Comparison of ENCODE assay signal across 9 mouse cellular contexts in the genomic region with DNA sequence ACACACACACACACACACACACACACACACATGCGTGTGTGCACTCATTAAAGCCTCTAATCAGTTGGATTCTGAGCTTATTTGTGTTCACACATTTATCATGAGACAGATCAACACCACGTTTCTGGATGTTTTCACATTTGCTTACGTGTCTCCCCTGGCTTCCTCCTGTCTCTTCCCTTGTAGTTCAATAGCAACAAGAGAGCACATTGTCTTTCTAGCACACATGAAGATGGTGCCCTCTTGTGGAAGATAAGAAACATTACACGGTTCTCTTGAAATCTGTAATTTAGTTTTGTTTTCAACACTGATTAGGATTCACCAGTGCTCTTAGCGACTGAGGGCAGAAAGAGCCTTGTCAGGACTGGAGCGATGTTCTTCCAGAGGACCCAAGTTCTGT. TPM values are rescaled to one million over a fixed set of nuclear protein-coding genes. Genes with fewer than 3 reads are reported as not detected.
DNase-seq lines count a peak whose midpoint lies in the region; ATAC-seq and TF ChIP-seq lines count a peak whose summit lies in the region.
"Had no signal": no experiment of that assay in that cellular context is flagged by ENCODE, and none has a peak within 500 bp of the region (broad histone marks: within the 10 kb centered on the region; RNA-seq: fewer than 3 reads in every experiment).

No protein-coding gene starts in this region.

- peak; percentile 21; the same call in 1 of the 2 replicates for TF ChIP-seq CTCF in cerebellum, adult 2 months (IDR thresholded peaks at IDR 0.05; ENCODE audit: borderline replicate concordance, insufficient read depth, low read depth, low read length)
- TF ChIP-seq CTCF in liver, embryonic 14.5 days (IDR thresholded peaks at IDR 0.05; ENCODE audit: low read depth): peak; percentile 65

- 27% methylated on average over 6 of the region's 6 CpGs for WGBS in cerebellum, adult 2 months
- WGBS in liver, embryonic 14.5 days (ENCODE audit: insufficient replicate concordance): 18% methylated on average over 6 of the region's 6 CpGs
- WGBS in liver, embryonic 12.5 days (ENCODE audit: insufficient replicate concordance): 23% methylated on average over 6 of the region's 6 CpGs
- 31% methylated on average over 6 of the region's 6 CpGs for WGBS in neural tube, embryonic 13.5 days

- H3K4me2 ChIP-seq in liver, embryonic 14.5 days (ENCODE audit: low read depth): no peak overlapping the region
- H3K4me2 ChIP-seq in liver, embryonic 12.5 days: no peak overlapping the region
- no peak overlapping the region for H3K4me2 ChIP-seq in neural tube, embryonic 13.5 days

- H3K4me3 ChIP-seq in cerebellum, adult 2 months (replicated peaks; ENCODE audit: insufficient read depth, low read depth, low read length): no peak overlapping the region
- H3K4me3 ChIP-seq in liver, embryonic 14.5 days (ENCODE audit: insufficient read depth in 1 of 2, low read depth in 2 of 2, low read length in 2 of 2): no peak overlapping the region
- H3K4me3 ChIP-seq in liver, embryonic 12.5 days: no peak overlapping the region
- no peak overlapping the region for H3K4me3 ChIP-seq in neural tube, embryonic 13.5 days

- no peaks in the 10 kb centered on the region for H3K4me1 ChIP-seq in cerebellum, adult 2 months (ENCODE audit: control insufficient read depth, insufficient read depth, low read length)
- H3K4me1 ChIP-seq in liver, embryonic 14.5 days (replicated peaks; ENCODE audit: control insufficient read depth in 2 of 2, insufficient read depth in 2 of 2, low read length in 1 of 2): no peaks in the 10 kb centered on the region
- H3K4me1 ChIP-seq in liver, embryonic 12.5 days: no peaks in the 10 kb centered on the region
- H3K4me1 ChIP-seq in neural tube, embryonic 13.5 days (replicated peaks): no peaks in the 10 kb centered on the region

- TF ChIP-seq EP300 in liver, embryonic 14.5 days (IDR thresholded peaks at IDR 0.05; ENCODE audit: low read depth): no peak

- no peaks in the 10 kb centered on the region for H3K36me3 ChIP-seq in liver, embryonic 14.5 days (replicated peaks; ENCODE audit: control insufficient read depth, insufficient read depth, low read depth)
- H3K36me3 ChIP-seq in liver, embryonic 12.5 days: no peaks in the 10 kb centered on the region
- H3K36me3 ChIP-seq in neural tube, embryonic 13.5 days: no peaks in the 10 kb centered on the region

- H3K27me3 ChIP-seq in cerebellum, adult 2 months (ENCODE audit: control insufficient read depth, insufficient read depth, low read length): no peaks in the 10 kb centered on the region
- H3K27me3 ChIP-seq in liver, embryonic 14.5 days (ENCODE audit: control insufficient read depth, insufficient read depth, low read length): no peaks in the 10 kb centered on the region
- no peaks in the 10 kb centered on the region for H3K27me3 ChIP-seq in liver, embryonic 12.5 days (replicated peaks)
- no peaks in the 10 kb centered on the region for H3K27me3 ChIP-seq in neural tube, embryonic 13.5 days

- no peak overlapping the region for H3K27ac ChIP-seq in cerebellum, adult 2 months (ENCODE audit: insufficient read depth, low read length)
- no peak overlapping the region for H3K27ac ChIP-seq in liver, embryonic 14.5 days
- no peak overlapping the region for H3K27ac ChIP-seq in liver, embryonic 12.5 days
- no peak overlapping the region for H3K27ac ChIP-seq in neural tube, embryonic 13.5 days (replicated peaks)

- no peak overlapping the region for H3K9ac ChIP-seq in liver, embryonic 14.5 days (replicated peaks)
- no peak overlapping the region for H3K9ac ChIP-seq in liver, embryonic 12.5 days
- no peak overlapping the region for H3K9ac ChIP-seq in neural tube, embryonic 13.5 days

- DNase-seq in cerebellum, adult 2 months: no peak
- no peak for DNase-seq in cerebellum, adult 11 months
- DNase-seq in liver, embryonic 14.5 days (ENCODE audit: low read depth in 3 of 3, low spot score in 3 of 3): peak in 1 of 3 experiments; percentile 11
- DNase-seq in urinary bladder, postnatal 36 days (ENCODE audit: low spot score in 2 of 2): no peak
- no peak for DNase-seq in yolk sac, embryonic 10.5 days (ENCODE audit: low spot score)

- no peak for ATAC-seq in liver, embryonic 14.5 days (ENCODE audit: insufficient read depth)
- no peak for ATAC-seq in liver, embryonic 12.5 days
- peak; percentile 61 for ATAC-seq in erythroblast, adult 5-6 weeks (replicated peaks; ENCODE audit: low FRiP score, poor library complexity, severe bottlenecking)
- peak; percentile 40; the same call in 1 of the 2 replicates for ATAC-seq in neural tube, embryonic 13.5 days (ENCODE audit: low read depth)

- no peak for TF ChIP-seq POLR2A in cerebellum, adult 2 months (IDR thresholded peaks at IDR 0.05; ENCODE audit: borderline replicate concordance, insufficient read depth, low read length)

- H3K9me3 ChIP-seq in liver, embryonic 14.5 days (ENCODE audit: control insufficient read depth, low read length): no peaks in the 10 kb centered on the region
- no peaks in the 10 kb centered on the region for H3K9me3 ChIP-seq in liver, embryonic 12.5 days (replicated peaks)
- no peaks in the 10 kb centered on the region for H3K9me3 ChIP-seq in neural tube, embryonic 13.5 days

RNA-seq across cellular contexts. Expression of a gene that starts 2.9 kb away (rescaled TPM):
- 0.70 and 0.78 TPM in 2 replicates for polyA plus RNA-seq in cerebellum, adult 2 months (2012; rRNA removed)
- 0.02 and 0.03 TPM in 2 replicates for polyA plus RNA-seq in liver, embryonic 14.5 days (2012; rRNA removed)
- polyA plus RNA-seq in liver, embryonic 14.5 days (2014; fragmentation: Nextera tagmentation; extraction: Ambion mirVana): not detected in 2 replicates
- polyA plus RNA-seq in liver, embryonic 12.5 days (2016; fragmentation: Nextera tagmentation; extraction: Ambion mirVana): 0.04 TPM in 1 of 2 replicates, not detected in the other
- not detected in 2 replicates for total RNA-seq in erythroblast, adult 5-6 weeks (2015; ENCODE audit: low replicate concordance)
- not detected in 2 replicates for total RNA-seq in erythroblast, adult 5-6 weeks (2017; ENCODE audit: low replicate concordance)
- polyA plus RNA-seq in neural tube, embryonic 13.5 days (2015; fragmentation: Nextera tagmentation; extraction: Ambion mirVana): 0.08 and 0.29 TPM in 2 replicates

RNA-seq across cellular contexts. Expression of a gene that starts 27.3 kb away (rescaled TPM):
- not detected in 2 replicates for polyA plus RNA-seq in cerebellum, adult 2 months (2012; rRNA removed)
- not detected in 2 replicates for polyA plus RNA-seq in liver, embryonic 14.5 days (2012; rRNA removed)
- polyA plus RNA-seq in liver, embryonic 14.5 days (2014; fragmentation: Nextera tagmentation; extraction: Ambion mirVana): 0.05 and 0.08 TPM in 2 replicates
- 0.25 and 0.26 TPM in 2 replicates for polyA plus RNA-seq in liver, embryonic 12.5 days (2016; fragmentation: Nextera tagmentation; extraction: Ambion mirVana)
- total RNA-seq in erythroblast, adult 5-6 weeks (2015; ENCODE audit: low replicate concordance): not detected in 2 replicates
- total RNA-seq in erythroblast, adult 5-6 weeks (2017; ENCODE audit: low replicate concordance): not detected in 2 replicates
- 0.29 and 0.39 TPM in 2 replicates for polyA plus RNA-seq in neural tube, embryonic 13.5 days (2015; fragmentation: Nextera tagmentation; extraction: Ambion mirVana)
- total RNA-seq: left cerebral cortex, postnatal 14 days had no signal

RNA-seq across cellular contexts. Expression of a gene that starts 44.7 kb away (rescaled TPM):
- polyA plus RNA-seq in cerebellum, adult 2 months (2012; rRNA removed): not detected in 2 replicates
- not detected in 2 replicates for polyA plus RNA-seq in liver, embryonic 14.5 days (2012; rRNA removed)
- not detected in 2 replicates for polyA plus RNA-seq in liver, embryonic 14.5 days (2014; fragmentation: Nextera tagmentation; extraction: Ambion mirVana)
- polyA plus RNA-seq in liver, embryonic 12.5 days (2016; fragmentation: Nextera tagmentation; extraction: Ambion mirVana): not detected in 2 replicates
- not detected in 2 replicates for total RNA-seq in erythroblast, adult 5-6 weeks (2015; ENCODE audit: low replicate concordance)
- total RNA-seq in erythroblast, adult 5-6 weeks (2017; ENCODE audit: low replicate concordance): not detected in 2 replicates
- polyA plus RNA-seq in neural tube, embryonic 13.5 days (2015; fragmentation: Nextera tagmentation; extraction: Ambion mirVana): not detected in 2 replicates
- total RNA-seq: left cerebral cortex, postnatal 14 days had no signal

RNA-seq across cellular contexts. Expression of a gene that starts 52.9 kb away (rescaled TPM):
- 1,343 and 1,402 TPM in 2 replicates for polyA plus RNA-seq in cerebellum, adult 2 months (2012; rRNA removed)
- 46.7 and 71.1 TPM in 2 replicates for polyA plus RNA-seq in liver, embryonic 14.5 days (2012; rRNA removed)
- polyA plus RNA-seq in liver, embryonic 14.5 days (2014; fragmentation: Nextera tagmentation; extraction: Ambion mirVana): 101 and 103 TPM in 2 replicates
- 100 and 107 TPM in 2 replicates for polyA plus RNA-seq in liver, embryonic 12.5 days (2016; fragmentation: Nextera tagmentation; extraction: Ambion mirVana)
- 121 and 129 TPM in 2 replicates for total RNA-seq in erythroblast, adult 5-6 weeks (2015; ENCODE audit: low replicate concordance)
- 206 and 340 TPM in 2 replicates for total RNA-seq in erythroblast, adult 5-6 weeks (2017; ENCODE audit: low replicate concordance)
- 150 and 177 TPM in 2 replicates for polyA plus RNA-seq in neural tube, embryonic 13.5 days (2015; fragmentation: Nextera tagmentation; extraction: Ambion mirVana)

RNA-seq across cellular contexts. Expression of a gene that starts 53.2 kb away (rescaled TPM):
- 0.87 and 1.1 TPM in 2 replicates for polyA plus RNA-seq in cerebellum, adult 2 months (2012; rRNA removed)
- 0.24 and 0.28 TPM in 2 replicates for polyA plus RNA-seq in liver, embryonic 14.5 days (2012; rRNA removed)
- 0.14 and 0.25 TPM in 2 replicates for polyA plus RNA-seq in liver, embryonic 14.5 days (2014; fragmentation: Nextera tagmentation; extraction: Ambion mirVana)
- polyA plus RNA-seq in liver, embryonic 12.5 days (2016; fragmentation: Nextera tagmentation; extraction: Ambion mirVana): 0.36 and 0.44 TPM in 2 replicates
- 1.9 and 4.4 TPM in 2 replicates for total RNA-seq in erythroblast, adult 5-6 weeks (2015; ENCODE audit: low replicate concordance)
- total RNA-seq in erythroblast, adult 5-6 weeks (2017; ENCODE audit: low replicate concordance): 1.4 and 4.6 TPM in 2 replicates
- 1.1 and 1.4 TPM in 2 replicates for polyA plus RNA-seq in neural tube, embryonic 13.5 days (2015; fragmentation: Nextera tagmentation; extraction: Ambion mirVana)

Comparison
In these comparisons a context has a peak if more than half of its experiments do, and no peak if none do; other contexts are left out.
1. ATAC-seq: peak in erythroblast, adult 5-6 weeks (single experiment) and neural tube, embryonic 13.5 days (single experiment); none in liver, embryonic 14.5 days (single experiment) and liver, embryonic 12.5 days (single experiment).